Mouse (Mus musculus) lung, adult 2 months (tissue): ENCODE measurements around the gene Tmem176b.

Experiments used
- CTCF ChIP-seq: fragments of 200-500 bp; IDR thresholded peaks from 2 replicates; pipeline ENCODE4 v1.5.1; 2011; ENCODE audit warnings: mild to moderate bottlenecking, low read length, control low read depth; ENCODE audit not compliant: insufficient read depth
- POLR2A ChIP-seq: fragments of 200-500 bp; IDR thresholded peaks from 2 replicates; pipeline ENCODE4 v1.6.1; 2011; ENCODE audit warnings: low read depth, mild to moderate bottlenecking, control low read depth, low read length, borderline replicate concordance; ENCODE audit errors: extremely low read depth

DNA sequence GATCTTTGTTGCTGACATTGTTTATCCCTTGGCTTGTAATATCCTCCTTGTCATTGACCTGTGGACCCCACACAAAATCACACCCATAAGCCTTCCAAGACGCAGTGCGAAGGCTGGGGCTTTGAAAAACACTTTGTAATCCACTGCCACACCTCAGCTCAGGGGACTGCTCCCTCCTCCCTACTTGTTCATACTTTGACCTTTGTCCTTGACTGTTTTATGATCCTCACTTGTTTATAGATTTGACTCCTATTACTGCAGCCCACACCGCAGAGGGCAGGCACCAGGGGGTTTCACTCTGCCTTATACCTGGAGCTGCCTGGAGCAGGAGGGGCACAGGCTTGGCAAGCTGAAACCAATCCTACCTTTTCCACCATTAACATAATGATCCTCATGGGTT is 23.4 kb upstream of the Tmem176b start:
- TF ChIP-seq CTCF (no peak), POLR2A (no peak)
